Mouse (Mus musculus) urinary bladder, adult 18-20 months (tissue): ENCODE data around the gene Mageb1.
"Not testable (repeated sequence)": the region's sequence is repeated elsewhere in the genome, so short reads cannot be mapped to it uniquely, and the experiment has no call there.

Experiments used
- DNase-seq, 2 experiments: peaks; one replicate each; pipeline ENCODE4 v3.0.0; 2022; ENCODE audit warnings: low spot score in 2 of 2, mixed read lengths in 2 of 2

Mageb1 gene

DNA sequence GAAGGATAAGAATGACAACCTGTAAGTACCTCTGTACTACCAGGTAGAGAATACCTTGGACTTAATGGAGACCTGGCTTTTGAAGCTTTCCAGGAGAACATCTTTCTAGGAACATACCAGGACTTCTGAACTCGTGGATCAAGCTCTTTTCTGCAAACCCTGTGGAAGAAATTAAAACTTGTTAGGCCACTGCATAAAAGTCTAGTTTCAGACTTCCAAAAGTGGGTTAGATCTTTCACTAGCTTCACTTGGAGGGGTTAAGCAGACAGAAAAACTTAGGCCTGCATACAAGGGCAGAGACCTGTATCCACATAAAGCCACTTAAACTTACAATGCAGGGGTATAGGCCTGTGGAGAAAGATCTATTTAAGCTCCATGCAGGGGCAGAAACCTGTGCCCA is at the start of gene Mageb1:
TSS of gene Mageb1 (minus strand) at position 101 of the 400 bp plus-strand sequence.
- DNase-seq, result not testable (repeated sequence)
